Mouse (Mus musculus) spleen, postnatal 14 days (tissue): ENCODE results near the gene Lrrc8a.

Source experiments
- DNase-seq, 2 experiments: peaks; one replicate each; pipeline ENCODE4 v3.0.0; 2021 to 2022; ENCODE audit warnings: low spot score in 2 of 2

The Lrrc8a gene

GRCm38 (mm10) chr2:30261064-30261736 is 23.7 kb downstream of the Lrrc8a start:
- no peak for DNase-seq

GRCm38 (mm10) chr2:30261921-30262839 is 24.7 kb downstream of the Lrrc8a start:
- DNase-seq, result no peak

- no peak for DNase-seq
Measured at GRCm38 (mm10) chr2:30262840-30263441, 25.4 kb downstream of the Lrrc8a start.

GRCm38 (mm10) chr2:30263811-30264210 is 26.3 kb downstream of the Lrrc8a start:
- DNase-seq, result no peak

- no peak for DNase-seq
Measured at GRCm38 (mm10) chr2:30264671-30265519, 27.4 kb downstream of the Lrrc8a start.

GRCm38 (mm10) chr2:30265767-30266253 is 28.3 kb downstream of the Lrrc8a start, which contains the start of gene Phyhd1:
TSS of gene Phyhd1 (plus strand) at chr2:30266203.
- DNase-seq, result no peak

- DNase-seq, result no peak
Measured at GRCm38 (mm10) chr2:30266392-30266941, 29.0 kb downstream of the Lrrc8a start.

GRCm38 (mm10) chr2:30267466-30267865 is 30.0 kb downstream of the Lrrc8a start:
- DNase-seq, result no peak

GRCm38 (mm10) chr2:30268371-30268770 is 30.9 kb downstream of the Lrrc8a start:
- DNase-seq, result no peak

GRCm38 (mm10) chr2:30269241-30269990 is 31.9 kb downstream of the Lrrc8a start:
- DNase-seq, result no peak

GRCm38 (mm10) chr2:30270134-30270533 is 32.6 kb downstream of the Lrrc8a start:
- DNase-seq, result peak in 1 of 2 experiments; percentile 39

GRCm38 (mm10) chr2:30280743-30281142 is 43.2 kb downstream of the Lrrc8a start, which contains the start of gene Gm28038:
TSS of gene Gm28038 (plus strand) at chr2:30281043.
- DNase-seq, result no peak

GRCm38 (mm10) chr2:30281651-30282050 is 44.1 kb downstream of the Lrrc8a start:
- DNase-seq, result no peak

GRCm38 (mm10) chr2:30283193-30283592 is 45.7 kb downstream of the Lrrc8a start:
- no peak for DNase-seq

GRCm38 (mm10) chr2:30285004-30285403 is 47.5 kb downstream of the Lrrc8a start:
- no peak for DNase-seq

GRCm38 (mm10) chr2:30285416-30286181 is 48.1 kb downstream of the Lrrc8a start:
- DNase-seq, result no peak

- DNase-seq, result peak; percentile 96 to 98
Measured at GRCm38 (mm10) chr2:30286192-30287026, 48.9 kb downstream of the Lrrc8a start, which contains the start of the genes Dolk and Nup188. TSS of gene Dolk (minus strand) at chr2:30286334. TSS of gene Nup188 (plus strand) at chr2:30286397.

GRCm38 (mm10) chr2:30287027-30287373 is 49.5 kb downstream of the Lrrc8a start:
- DNase-seq, result no peak
